Mouse (Mus musculus): ENCODE measurements at regions not wholly inside any gene's neighbourhood (a gene's known extent, or its start where the extent isn't known, plus 50 kb on each side); places are given as distances from the start of the nearest gene placed in this dataset.

GRCm38 (mm10) chr1:72963449-72963848 is 52.3 kb downstream of the Tnp1 start:
- intact Hi-C loops (cut with DNase I), result no loop called here
- peak; percentile 57 to 66 for DNase-seq

- no peak for DNase-seq
- intact Hi-C loops (cut with DNase I), result no loop called here
Observed at GRCm38 (mm10) chr1:72960241-72960653, 55.5 kb downstream of the Tnp1 start.

- intact Hi-C loops (cut with DNase I), result no loop called here
- DNase-seq, result no peak
Observed at GRCm38 (mm10) chr1:72955387-72955786, 60.3 kb downstream of the Tnp1 start.

GRCm38 (mm10) chr1:72952896-72953295 is 62.8 kb downstream of the Tnp1 start:
- DNase-seq, result no peak
- intact Hi-C loops (cut with DNase I), result no loop called here

GRCm38 (mm10) chr1:72951802-72952201 is 63.9 kb downstream of the Tnp1 start:
- intact Hi-C loops (cut with DNase I), result no loop called here
- DNase-seq, result no peak

- intact Hi-C loops (cut with DNase I), result no loop called here
- no peak for DNase-seq
Observed at GRCm38 (mm10) chr1:72951365-72951764, 64.3 kb downstream of the Tnp1 start.

GRCm38 (mm10) chr1:72946235-72946634 is 69.5 kb downstream of the Tnp1 start:
- intact Hi-C loops (cut with DNase I), result no loop called here
- DNase-seq, result no peak

GRCm38 (mm10) chr1:72945750-72946102 is 70.0 kb downstream of the Tnp1 start:
- intact Hi-C loops (cut with DNase I), result no loop called here
- no peak for DNase-seq

- intact Hi-C loops (cut with DNase I), result loop anchor here (5.0 kb wide), 1 partner anchor 68 kb away; no protein-coding TSS in a partner anchor
- DNase-seq, result peak in 1 of 2 experiments; percentile 21
Observed at GRCm38 (mm10) chr1:72944805-72945749, 70.4 kb upstream of the Igfbp5 start.

- intact Hi-C loops (cut with DNase I), result loop anchor here (5.0 kb wide), 1 partner anchor 67 kb away; no protein-coding TSS in a partner anchor
- DNase-seq, result no peak
Observed at GRCm38 (mm10) chr1:72944221-72944620, 69.5 kb upstream of the Igfbp5 start.

- no peak for DNase-seq
- intact Hi-C loops (cut with DNase I), result loop anchor here (5.0 kb wide), 1 partner anchor 66 kb away; no protein-coding TSS in a partner anchor
Observed at GRCm38 (mm10) chr1:72943082-72943481, 68.4 kb upstream of the Igfbp5 start.

GRCm38 (mm10) chr1:72942351-72942750 is 67.7 kb upstream of the Igfbp5 start:
- intact Hi-C loops (cut with DNase I), result loop anchor here (5.0 kb wide), 1 partner anchor 65 kb away; no protein-coding TSS in a partner anchor
- DNase-seq, result no peak

GRCm38 (mm10) chr1:72939948-72940347 is 65.3 kb upstream of the Igfbp5 start:
- intact Hi-C loops (cut with DNase I), result loop anchor here (5.0 kb wide), 1 partner anchor 63 kb away; no protein-coding TSS in a partner anchor
- DNase-seq, result no peak

- intact Hi-C loops (cut with DNase I), result no loop called here
- peak in 1 of 2 experiments; percentile 45 for DNase-seq
Observed at GRCm38 (mm10) chr1:72936681-72937465, 62.2 kb upstream of the Igfbp5 start.

GRCm38 (mm10) chr1:72936231-72936630 is 61.5 kb upstream of the Igfbp5 start:
- intact Hi-C loops (cut with DNase I), result no loop called here
- DNase-seq, result no peak

- no peak for DNase-seq
- intact Hi-C loops (cut with DNase I), result no loop called here
Observed at GRCm38 (mm10) chr1:72935084-72935483, 60.4 kb upstream of the Igfbp5 start.

- DNase-seq, result peak in 1 of 2 experiments; percentile 25
- intact Hi-C loops (cut with DNase I), result loop anchor here (5.0 kb wide), 1 partner anchor 118 kb away; no protein-coding TSS in a partner anchor
Observed at GRCm38 (mm10) chr1:72929774-72930173, 55.1 kb upstream of the Igfbp5 start.
